Mouse (Mus musculus) bone marrow macrophage, adult 2 months (primary cell): ENCODE measurements around the gene Gtf3c1. TPM values are rescaled to one million over a fixed set of nuclear protein-coding genes. Genes with fewer than 3 reads are reported as not detected.

Experiments
- H3K27ac ChIP-seq: 2 replicates; pipeline ENCODE4 v1.5.1; 2012; ENCODE audit warnings: low read depth, low read length; ENCODE audit not compliant: insufficient read depth
- H3K4me1 ChIP-seq: 2 replicates; pipeline ENCODE4 v1.6.1; 2012; ENCODE audit warnings: low read length; ENCODE audit not compliant: control insufficient read depth, insufficient read depth
- H3K4me3 ChIP-seq: 2 replicates; pipeline ENCODE4 v1.5.1; 2012; ENCODE audit warnings: mild to moderate bottlenecking, low read length, moderate library complexity; ENCODE audit not compliant: insufficient read depth
- CTCF ChIP-seq: IDR thresholded peaks from 2 replicates; pipeline ENCODE4 v1.5.1; 2012; ENCODE audit warnings: low read depth, mild to moderate bottlenecking, low read length, moderate library complexity
- POLR2A ChIP-seq: IDR thresholded peaks from 2 replicates; pipeline ENCODE4 v1.6.1; 2012; ENCODE audit warnings: mild to moderate bottlenecking, low read depth, low read length, borderline replicate concordance
- polyA plus RNA-seq: library from polyadenylated mRNA; stranded (reverse); fragments of >200 nt; gene quantifications from 2 replicates; pipeline ENCODE4 v1.2.4, GENCODE M21; 2012; ENCODE audit not compliant: missing spikeins, insufficient read depth, insufficient read length

The Gtf3c1 gene
- 16.7 and 22.0 TPM in 2 replicates for polyA plus RNA-seq

GRCm38 (mm10) chr7:125707593-125708022, at the start of gene Gtf3c1, which contains the start of gene D430042O09Rik:
TSS of gene Gtf3c1 (minus strand) at chr7:125707780.
TSS of gene D430042O09Rik (plus strand) at chr7:125707888.
- TF ChIP-seq POLR2A: no peak; the same call in 1 of the 2 replicates
- no peak for TF ChIP-seq CTCF
- peaks cover 20% of the 10 kb centered on the region for H3K4me1 ChIP-seq
- H3K4me3 ChIP-seq: peak within 1 kb of the TSS; percentile 88
- H3K27ac ChIP-seq: peak within 1 kb of the TSS; percentile 36; the same call in 1 of the 2 replicates

- TF ChIP-seq CTCF (no peak), POLR2A (no peak)
- H3K27ac ChIP-seq: no peak overlapping the region
- no peak overlapping the region for H3K4me3 ChIP-seq
- H3K4me1 ChIP-seq: peaks cover 9% of the 10 kb centered on the region
Observed at GRCm38 (mm10) chr7:125756806-125757205, 49.2 kb upstream of the Gtf3c1 start.

GRCm38 (mm10) chr7:125753326-125753715, 45.7 kb upstream of the Gtf3c1 start:
- Histone ChIP-seq H3K4me3 (no peak overlapping the region), H3K27ac (no peak overlapping the region), H3K4me1 (no peaks in the 10 kb centered on the region)
- TF ChIP-seq POLR2A (no peak), CTCF (no peak)

- H3K4me3 ChIP-seq: no peak overlapping the region
- no peak for TF ChIP-seq POLR2A
- no peak for TF ChIP-seq CTCF
- H3K4me1 ChIP-seq: no peaks in the 10 kb centered on the region
- no peak overlapping the region for H3K27ac ChIP-seq
Observed at GRCm38 (mm10) chr7:125752699-125753325, 45.2 kb upstream of the Gtf3c1 start.

- Histone ChIP-seq H3K4me1 (no peaks in the 10 kb centered on the region), H3K27ac (no peak overlapping the region), H3K4me3 (no peak overlapping the region)
- TF ChIP-seq CTCF (no peak), POLR2A (no peak)
Observed at GRCm38 (mm10) chr7:125748186-125748585, 40.6 kb upstream of the Gtf3c1 start.

GRCm38 (mm10) chr7:125747316-125747690, 39.7 kb upstream of the Gtf3c1 start:
- TF ChIP-seq CTCF (no peak), POLR2A (no peak)
- Histone ChIP-seq H3K27ac (no peak overlapping the region), H3K4me1 (no peaks in the 10 kb centered on the region), H3K4me3 (no peak overlapping the region)

- no peak for TF ChIP-seq POLR2A
- TF ChIP-seq CTCF: no peak
- H3K4me3 ChIP-seq: no peak overlapping the region
- H3K27ac ChIP-seq: no peak overlapping the region
- H3K4me1 ChIP-seq: no peaks in the 10 kb centered on the region
Observed at GRCm38 (mm10) chr7:125746621-125747315, 39.2 kb upstream of the Gtf3c1 start.

GRCm38 (mm10) chr7:125744774-125745173, 37.2 kb upstream of the Gtf3c1 start:
- no peak overlapping the region for H3K27ac ChIP-seq
- TF ChIP-seq CTCF (no peak), POLR2A (no peak)

GRCm38 (mm10) chr7:125741271-125741703, 33.7 kb upstream of the Gtf3c1 start:
- H3K4me1 ChIP-seq: 0 out of 2 replicates have a peak, but pooled peaks cover 2% of the 10 kb centered on the region
- no peak overlapping the region for H3K4me3 ChIP-seq
- TF ChIP-seq POLR2A (no peak), CTCF (no peak)
- no peak overlapping the region for H3K27ac ChIP-seq

More at GRCm38 (mm10) chr7:125744774-125745173, 37.2 kb upstream of the Gtf3c1 start:
- Histone ChIP-seq H3K4me3 (no peak overlapping the region), H3K4me1 (no peaks in the 10 kb centered on the region)

- no peak overlapping the region for H3K4me3 ChIP-seq
- H3K4me1 ChIP-seq: 0 out of 2 replicates have a peak, but pooled peaks cover 2% of the 10 kb centered on the region
- no peak overlapping the region for H3K27ac ChIP-seq
- TF ChIP-seq POLR2A: no peak
- no peak for TF ChIP-seq CTCF
Observed at GRCm38 (mm10) chr7:125740521-125740920, 32.9 kb upstream of the Gtf3c1 start.
